Mouse (Mus musculus) forebrain, embryonic 10.5 days (tissue): ENCODE results near the gene Hsf2bp. TPM values are rescaled to one million over a fixed set of nuclear protein-coding genes. Genes with fewer than 3 reads are reported as not detected.

Experiments
- DNase-seq: peaks from one replicate; pipeline ENCODE4 v3.0.0-alpha.2; 2017; ENCODE audit warnings: low spot score; ENCODE audit errors: extremely low spot score
- H3K27ac ChIP-seq: fragments of 300-500 bp; sonication (generic); 2 replicates; pipeline ENCODE4 v1.5.1; 2016; ENCODE audit warnings: mild to moderate bottlenecking
- H3K27me3 ChIP-seq: fragments of 300-500 bp; sonication (generic); 2 replicates; pipeline ENCODE4 v1.6.1; 2016; ENCODE audit warnings: mild to moderate bottlenecking; ENCODE audit not compliant: poor library complexity, severe bottlenecking
- H3K36me3 ChIP-seq: fragments of 300-500 bp; sonication (generic); replicated peaks from 2 replicates; pipeline ENCODE4 v1.6.1; 2016; ENCODE audit warnings: mild to moderate bottlenecking, moderate library complexity
- H3K4me1 ChIP-seq: fragments of 300-500 bp; sonication (generic); 2 replicates; pipeline ENCODE4 v1.6.1; 2016
- H3K4me3 ChIP-seq: fragments of 300-500 bp; sonication (generic); 2 replicates; pipeline ENCODE4 v1.5.1; 2016; ENCODE audit warnings: mild to moderate bottlenecking, moderate library complexity
- H3K9me3 ChIP-seq: fragments of 300-500 bp; sonication (generic); 2 replicates; pipeline ENCODE4 v1.6.1; 2016; ENCODE audit warnings: mild to moderate bottlenecking, moderate library complexity
- WGBS: fragments of 180-500 bp; shearing (Covaris S2); methylation state at CpG from one replicate; pipeline ENCODE4 v1.1.7; 2016; 5-methylcytosine and 5-hydroxymethylcytosine counted together
- polyA plus RNA-seq: library from polyadenylated mRNA; unstranded; fragments of >200 nt; fragmentation: Nextera tagmentation; extraction: Ambion mirVana; gene quantifications from 2 replicates; pipeline ENCODE4 v1.2.1, GENCODE M21; 2016

The Hsf2bp gene
- polyA plus RNA-seq, 1 experiment from 2014 or later, result 0.52 TPM

GRCm38 (mm10) chr17:31996331-31996730, 39.8 kb downstream of the Hsf2bp start:
- no peak overlapping the region for H3K27ac ChIP-seq
- no peaks in the 10 kb centered on the region for H3K4me1 ChIP-seq
- H3K27me3 ChIP-seq, result no peaks in the 10 kb centered on the region
- DNase-seq, result no peak
- H3K4me3 ChIP-seq, result no peak overlapping the region
- no peaks in the 10 kb centered on the region for H3K36me3 ChIP-seq
- 75% methylated on average over 4 of the region's 4 CpGs for WGBS
- H3K9me3 ChIP-seq, result no peaks in the 10 kb centered on the region

GRCm38 (mm10) chr17:31995784-31996183, 40.4 kb downstream of the Hsf2bp start:
- Histone ChIP-seq H3K27me3 (no peaks in the 10 kb centered on the region), H3K9me3 (no peaks in the 10 kb centered on the region), H3K27ac (no peak overlapping the region), H3K4me1 (no peaks in the 10 kb centered on the region), H3K36me3 (no peaks in the 10 kb centered on the region), H3K4me3 (no peak overlapping the region)
- WGBS, result 85% methylated on average over 2 of the region's 2 CpGs
- no peak for DNase-seq

GRCm38 (mm10) chr17:31994132-31994531, 42.0 kb downstream of the Hsf2bp start:
- no peaks in the 10 kb centered on the region for H3K36me3 ChIP-seq
- no peaks in the 10 kb centered on the region for H3K27me3 ChIP-seq
- no peak overlapping the region for H3K27ac ChIP-seq
- H3K9me3 ChIP-seq, result no peaks in the 10 kb centered on the region
- no peaks in the 10 kb centered on the region for H3K4me1 ChIP-seq
- H3K4me3 ChIP-seq, result no peak overlapping the region
- no peak for DNase-seq

- no peak overlapping the region for H3K27ac ChIP-seq
- H3K4me1 ChIP-seq, result no peaks in the 10 kb centered on the region
- H3K27me3 ChIP-seq, result no peaks in the 10 kb centered on the region
- 96% methylated on average over 1 of the region's 1 CpGs for WGBS
- no peaks in the 10 kb centered on the region for H3K9me3 ChIP-seq
- H3K36me3 ChIP-seq, result no peaks in the 10 kb centered on the region
- H3K4me3 ChIP-seq, result no peak overlapping the region
- no peak for DNase-seq
Observed at GRCm38 (mm10) chr17:31993354-31993753, 42.8 kb downstream of the Hsf2bp start.

GRCm38 (mm10) chr17:31992004-31992403, 44.1 kb downstream of the Hsf2bp start:
- Histone ChIP-seq H3K27ac (no peak overlapping the region), H3K27me3 (no peaks in the 10 kb centered on the region), H3K36me3 (no peaks in the 10 kb centered on the region), H3K4me3 (no peak overlapping the region), H3K4me1 (no peaks in the 10 kb centered on the region), H3K9me3 (no peaks in the 10 kb centered on the region)
- 74% methylated on average over 2 of the region's 2 CpGs for WGBS
- no peak for DNase-seq

GRCm38 (mm10) chr17:31989035-31989434, 47.1 kb downstream of the Hsf2bp start:
- no peak overlapping the region for H3K4me3 ChIP-seq
- no peaks in the 10 kb centered on the region for H3K27me3 ChIP-seq
- H3K9me3 ChIP-seq, result no peaks in the 10 kb centered on the region
- WGBS, result 93% methylated on average over 2 of the region's 2 CpGs
- H3K27ac ChIP-seq, result no peak overlapping the region
- no peak for DNase-seq
- H3K4me1 ChIP-seq, result no peaks in the 10 kb centered on the region
- no peaks in the 10 kb centered on the region for H3K36me3 ChIP-seq

GRCm38 (mm10) chr17:31986915-31987314, 49.2 kb downstream of the Hsf2bp start:
- H3K9me3 ChIP-seq, result no peaks in the 10 kb centered on the region
- H3K27me3 ChIP-seq, result no peaks in the 10 kb centered on the region
- no peak overlapping the region for H3K4me3 ChIP-seq
- no peak for DNase-seq
- H3K36me3 ChIP-seq, result no peaks in the 10 kb centered on the region
- H3K4me1 ChIP-seq, result peaks cover 5% of the 10 kb centered on the region
- 88% methylated on average over 1 of the region's 1 CpGs for WGBS
- H3K27ac ChIP-seq, result no peak overlapping the region

GRCm38 (mm10) chr17:31983491-31983890, 52.7 kb downstream of the Hsf2bp start:
- Histone ChIP-seq H3K4me1 (peaks cover 5% of the 10 kb centered on the region), H3K9me3 (no peaks in the 10 kb centered on the region), H3K4me3 (no peak overlapping the region), H3K27ac (no peak overlapping the region), H3K36me3 (no peaks in the 10 kb centered on the region), H3K27me3 (no peaks in the 10 kb centered on the region)
- 43% methylated on average over 3 of the region's 3 CpGs for WGBS
- DNase-seq, result no peak

DNA sequence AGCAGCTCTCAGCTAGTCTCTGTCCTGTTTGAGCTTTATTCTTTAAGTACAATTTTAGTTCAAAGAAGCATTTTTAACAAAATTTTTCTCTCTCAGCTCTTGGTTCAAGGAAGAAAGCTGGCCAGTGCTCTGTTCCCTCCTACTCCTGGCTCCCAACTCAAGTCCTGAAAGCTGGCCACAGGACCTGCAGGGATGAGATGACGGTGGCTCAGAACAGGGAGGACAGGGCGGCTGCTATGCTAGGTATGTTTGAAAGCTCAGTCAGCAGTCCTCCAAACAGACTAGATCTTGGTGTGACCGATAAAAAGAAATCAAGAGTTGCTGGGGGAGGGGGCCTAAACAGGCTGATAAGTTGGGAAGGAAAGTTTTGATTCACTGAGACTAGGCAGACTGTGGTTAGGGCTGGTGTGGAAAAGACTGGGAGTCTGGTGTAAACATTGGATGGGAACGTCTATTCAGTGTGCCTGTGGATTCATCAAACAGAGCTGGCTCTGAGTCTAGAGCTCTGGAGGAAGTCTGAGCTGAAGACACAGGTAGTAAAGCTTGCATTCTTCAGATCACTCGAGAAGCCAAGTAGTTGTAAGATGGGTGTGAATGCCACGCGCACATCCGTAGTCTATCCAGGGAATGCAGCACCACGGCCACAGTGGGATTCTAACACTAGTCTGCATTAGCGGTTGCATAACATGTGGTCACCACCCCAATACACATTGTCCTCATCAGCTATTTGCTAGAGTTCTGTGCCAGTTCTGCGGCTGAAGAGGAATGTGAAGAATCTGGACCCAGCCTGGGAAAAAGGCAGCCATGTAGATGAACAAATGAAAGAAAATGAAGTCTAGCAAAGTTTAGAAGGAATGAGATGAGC, 53.6 kb downstream of the Hsf2bp start:
- no peak for DNase-seq
- H3K27me3 ChIP-seq, result no peaks in the 10 kb centered on the region
- H3K27ac ChIP-seq, result no peak overlapping the region
- H3K4me1 ChIP-seq, result peaks cover 5% of the 10 kb centered on the region
- H3K9me3 ChIP-seq, result no peaks in the 10 kb centered on the region
- WGBS, result 90% methylated on average over 11 of the region's 11 CpGs
- no peaks in the 10 kb centered on the region for H3K36me3 ChIP-seq
- no peak overlapping the region for H3K4me3 ChIP-seq

GRCm38 (mm10) chr17:31979888-31980287, 56.3 kb downstream of the Hsf2bp start:
- H3K36me3 ChIP-seq, result no peaks in the 10 kb centered on the region
- H3K27ac ChIP-seq, result no peak overlapping the region
- WGBS, result 79% methylated on average over 4 of the region's 4 CpGs
- H3K4me3 ChIP-seq, result no peak overlapping the region
- no peaks in the 10 kb centered on the region for H3K27me3 ChIP-seq
- DNase-seq, result no peak
- peaks cover 5% of the 10 kb centered on the region for H3K4me1 ChIP-seq
- no peaks in the 10 kb centered on the region for H3K9me3 ChIP-seq

DNA sequence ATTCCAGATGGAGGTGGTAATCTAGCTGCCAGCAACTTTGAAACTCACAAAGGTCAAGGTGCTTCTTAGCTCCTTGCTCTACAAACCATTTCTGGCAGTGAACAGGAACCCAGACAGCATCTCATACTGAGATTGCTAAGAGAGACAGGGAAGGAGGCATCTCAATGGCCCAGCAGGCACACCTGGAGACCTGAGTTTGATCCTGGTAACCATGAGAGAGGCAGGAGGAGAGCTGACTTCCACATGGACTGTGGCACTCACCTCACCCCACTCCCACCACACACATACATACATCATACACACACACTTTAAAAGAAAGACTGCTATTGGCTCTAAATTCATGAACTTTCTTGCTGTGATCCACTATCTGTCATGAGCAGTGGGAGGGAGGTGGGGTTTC, 59.0 kb downstream of the Hsf2bp start:
- no peaks in the 10 kb centered on the region for H3K4me1 ChIP-seq
- no peaks in the 10 kb centered on the region for H3K36me3 ChIP-seq
- H3K27ac ChIP-seq, result no peak overlapping the region
- no peaks in the 10 kb centered on the region for H3K9me3 ChIP-seq
- no peak overlapping the region for H3K4me3 ChIP-seq
- no peak for DNase-seq
- no peaks in the 10 kb centered on the region for H3K27me3 ChIP-seq

DNA sequence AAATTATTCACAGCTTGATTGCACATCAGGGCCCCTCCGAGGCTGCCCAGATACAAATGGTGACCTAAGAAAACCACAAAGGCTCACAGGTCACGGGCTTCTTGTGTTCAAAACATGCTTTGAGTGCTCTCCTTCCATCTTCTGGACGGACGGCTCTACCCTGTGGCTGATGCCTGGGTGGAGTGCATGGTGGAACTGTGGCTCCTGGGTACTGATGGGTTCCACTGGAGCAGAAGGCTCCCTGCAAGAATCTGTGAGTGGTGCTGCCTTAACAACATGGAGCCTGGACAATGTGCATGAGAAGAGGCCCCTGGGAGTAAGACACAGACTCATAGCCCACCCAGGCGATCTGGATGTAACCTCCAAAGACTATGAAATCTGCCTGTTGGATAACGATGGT, 59.6 kb downstream of the Hsf2bp start:
- DNase-seq, result no peak
- no peaks in the 10 kb centered on the region for H3K4me1 ChIP-seq
- H3K27ac ChIP-seq, result no peak overlapping the region
- no peaks in the 10 kb centered on the region for H3K27me3 ChIP-seq
- H3K36me3 ChIP-seq, result no peaks in the 10 kb centered on the region
- no peaks in the 10 kb centered on the region for H3K9me3 ChIP-seq
- 85% methylated on average over 6 of the region's 6 CpGs for WGBS
- no peak overlapping the region for H3K4me3 ChIP-seq

GRCm38 (mm10) chr17:31974694-31975093, 61.5 kb downstream of the Hsf2bp start:
- H3K4me1 ChIP-seq, result no peaks in the 10 kb centered on the region
- no peaks in the 10 kb centered on the region for H3K27me3 ChIP-seq
- whole genome bisulfite sequencing, result 88% methylated on average over 5 of the region's 5 CpGs
- H3K36me3 ChIP-seq, result no peaks in the 10 kb centered on the region
- H3K27ac ChIP-seq, result no peak overlapping the region
- no peaks in the 10 kb centered on the region for H3K9me3 ChIP-seq
- DNase-seq, result no peak
- H3K4me3 ChIP-seq, result no peak overlapping the region
